Mouse (Mus musculus) heart, adult 2 months (tissue): ENCODE measurements around the gene Sphk1.

Source experiments
- CTCF ChIP-seq: fragments of 200-600 bp; IDR thresholded peaks from 2 replicates; pipeline ENCODE4 v1.8.1; 2022; ENCODE audit warnings: antibody characterized with exemption, mild to moderate bottlenecking, moderate library complexity
- EP300 ChIP-seq: fragments of 200-500 bp; IDR thresholded peaks from 2 replicates; pipeline ENCODE4 v1.6.1; 2011; ENCODE audit warnings: low read depth, low read length, control low read depth; ENCODE audit not compliant: insufficient read depth

- no peak for TF ChIP-seq CTCF
- TF ChIP-seq EP300: no peak
Observed at GRCm38 (mm10) chr11:116481776-116482175, 48.9 kb upstream of the Sphk1 start.
